Mouse (Mus musculus): Measurements from ENCODE around the gene Pomgnt1. TPM values are rescaled to one million over a fixed set of nuclear protein-coding genes. Genes with fewer than 3 reads are reported as not detected.

Pomgnt1 gene
- 10 to 100 TPM; 72.8 to 76.9 TPM for total RNA-seq (2021)
- long read RNA-seq, transcript Pomgnt1-203 (22 exons, 2,719 nt): major isoform, 97 of 118 reads
- long read RNA-seq, partial matches to known transcripts: 10 of 118 reads
- long read RNA-seq, other reads (novel, unspliced or antisense): 11 of 118 reads

- peak; percentile 65 to 80 for DNase-seq (ENCODE audit: low spot score in 2 of 2)
Measured at GRCm38 (mm10) chr4:116123602-116124519, at the start of gene Pomgnt1, which contains the start of gene Rad54l. Pomgnt1 (plus strand) TSS chr4:116123840. Rad54l (minus strand) TSS chr4:116123690.

- DNase-seq (ENCODE audit: low spot score in 2 of 2): no peak
Measured at GRCm38 (mm10) chr4:116074145-116074675, 49.4 kb upstream of the Pomgnt1 start.

- peak; percentile 94 to 97 for DNase-seq (ENCODE audit: low spot score in 2 of 2)
Measured at GRCm38 (mm10) chr4:116074861-116075620, 48.6 kb upstream of the Pomgnt1 start, which contains the start of the genes Uqcrh and Lrrc41. Uqcrh (minus strand) TSS chr4:116075071. Lrrc41 (plus strand) TSS chr4:116075269.

- peak; percentile 71 to 81 for DNase-seq (ENCODE audit: low spot score in 2 of 2)
Measured at GRCm38 (mm10) chr4:116075631-116076368, 47.8 kb upstream of the Pomgnt1 start.

- DNase-seq (ENCODE audit: low spot score in 2 of 2): peak; percentile 55 to 64
Measured at GRCm38 (mm10) chr4:116076369-116077231, 47.0 kb upstream of the Pomgnt1 start.

- DNase-seq (ENCODE audit: low spot score in 2 of 2): no peak
Measured at GRCm38 (mm10) chr4:116077240-116078095, 46.2 kb upstream of the Pomgnt1 start.

- no peak for DNase-seq (ENCODE audit: low spot score in 2 of 2)
Measured at GRCm38 (mm10) chr4:116088510-116089249, 35.0 kb upstream of the Pomgnt1 start.

- no peak for DNase-seq (ENCODE audit: low spot score in 2 of 2)
Measured at GRCm38 (mm10) chr4:116096291-116096690, 27.3 kb upstream of the Pomgnt1 start.

- DNase-seq (ENCODE audit: low spot score in 2 of 2): no peak
Measured at GRCm38 (mm10) chr4:116097211-116097610, 26.4 kb upstream of the Pomgnt1 start.

GRCm38 (mm10) chr4:116100959-116101358 is 22.7 kb upstream of the Pomgnt1 start:
- DNase-seq (ENCODE audit: low spot score in 2 of 2): no peak

GRCm38 (mm10) chr4:116105278-116105677 is 18.4 kb upstream of the Pomgnt1 start:
- DNase-seq (ENCODE audit: low spot score in 2 of 2): no peak

- no peak for DNase-seq (ENCODE audit: low spot score in 2 of 2)
Measured at GRCm38 (mm10) chr4:116110695-116111094, 12.9 kb upstream of the Pomgnt1 start.

GRCm38 (mm10) chr4:116111486-116111885 is 12.2 kb upstream of the Pomgnt1 start:
- no peak for DNase-seq (ENCODE audit: low spot score in 2 of 2)

GRCm38 (mm10) chr4:116122762-116123161 is 878 bp upstream of the Pomgnt1 start:
- no peak for DNase-seq (ENCODE audit: low spot score in 2 of 2)

- no peak for DNase-seq (ENCODE audit: low spot score in 2 of 2)
Measured at GRCm38 (mm10) chr4:116125803-116126386, 2.3 kb downstream of the Pomgnt1 start.

- DNase-seq (ENCODE audit: low spot score in 2 of 2): no peak
Measured at GRCm38 (mm10) chr4:116127956-116128355, 4.3 kb downstream of the Pomgnt1 start.

- DNase-seq (ENCODE audit: low spot score in 2 of 2): no peak
Measured at GRCm38 (mm10) chr4:116133126-116133525, 9.5 kb downstream of the Pomgnt1 start.
